Mouse (Mus musculus): Measurements from ENCODE around the gene Slc6a1. TPM values are rescaled to one million over a fixed set of nuclear protein-coding genes. Genes with fewer than 3 reads are reported as not detected.

The Slc6a1 gene
- polyA plus RNA-seq (2016; fragmentation: Nextera tagmentation; extraction: Ambion mirVana) = 3.2 and 5.1 TPM in 2 replicates

GRCm38 (mm10) chr6:114282469-114283277, at the start of gene Slc6a1:
Slc6a1 (plus strand) TSS chr6:114282635.
- Histone ChIP-seq H3K36me3 (replicated peaks) (no peaks in the 10 kb centered on the region), H3K4me3 (peak within 1 kb of the TSS; percentile 54), H3K4me1 (peaks cover 35% of the 10 kb centered on the region), H3K9me3 (no peaks in the 10 kb centered on the region), H3K27ac (peak within 1 kb of the TSS; percentile 77), H3K27me3 (ENCODE audit: poor library complexity, severe bottlenecking) (peaks cover 78% of the 10 kb centered on the region)
- under 1% methylated on average over 51 of the region's 51 CpGs for WGBS
- peak; percentile 71 for DNase-seq (ENCODE audit: extremely low spot score, low spot score)

DNA sequence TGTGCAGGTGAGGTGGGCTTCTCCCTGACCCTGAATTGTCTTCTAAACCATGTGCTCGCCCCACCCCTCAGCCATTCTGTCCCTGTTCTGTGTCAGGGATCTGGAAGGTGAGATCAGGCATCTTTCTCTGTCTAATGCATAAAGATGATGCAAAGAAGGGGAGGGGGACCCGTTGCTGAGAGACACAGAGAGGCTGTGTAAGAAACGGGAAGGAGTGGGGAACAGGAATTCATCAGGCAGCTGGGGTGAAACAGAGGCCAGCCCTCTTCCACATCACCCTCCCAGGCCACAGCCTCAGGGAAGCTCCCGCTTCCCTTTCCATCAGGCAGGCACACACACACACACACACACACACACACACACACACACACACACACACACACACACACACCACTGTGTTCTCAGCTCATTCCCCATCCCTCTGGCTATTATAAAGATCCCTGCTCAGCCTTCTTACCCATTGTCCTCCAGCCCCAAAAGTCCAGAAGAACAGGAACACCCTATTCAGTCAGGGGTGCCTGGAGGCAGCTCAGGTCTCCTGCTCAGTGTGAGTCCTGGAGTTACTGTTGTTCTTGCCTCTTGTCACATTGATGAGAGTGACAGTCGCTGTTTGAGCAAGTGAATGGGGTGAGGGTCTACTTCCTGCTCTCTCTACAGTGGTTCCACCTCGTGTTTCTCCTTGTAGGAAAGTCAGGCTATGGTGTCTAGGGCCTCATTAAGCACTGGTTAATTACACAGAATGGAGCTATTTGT, 43.4 kb upstream of the Slc6a1 start:
- DNase-seq (ENCODE audit: extremely low spot score, low spot score) = peak; percentile 27
- no peaks in the 10 kb centered on the region for H3K36me3 ChIP-seq (replicated peaks)
- H3K27me3 ChIP-seq (ENCODE audit: poor library complexity, severe bottlenecking) = peaks cover 30% of the 10 kb centered on the region
- no peaks in the 10 kb centered on the region for H3K9me3 ChIP-seq
- H3K27ac ChIP-seq = 0 out of 2 replicates have a peak overlapping the region, but pooled peaks have one; percentile 3
- no peak overlapping the region for H3K4me3 ChIP-seq
- WGBS = 33% methylated on average over 6 of the region's 6 CpGs
- H3K4me1 ChIP-seq = peaks cover 29% of the 10 kb centered on the region

DNA sequence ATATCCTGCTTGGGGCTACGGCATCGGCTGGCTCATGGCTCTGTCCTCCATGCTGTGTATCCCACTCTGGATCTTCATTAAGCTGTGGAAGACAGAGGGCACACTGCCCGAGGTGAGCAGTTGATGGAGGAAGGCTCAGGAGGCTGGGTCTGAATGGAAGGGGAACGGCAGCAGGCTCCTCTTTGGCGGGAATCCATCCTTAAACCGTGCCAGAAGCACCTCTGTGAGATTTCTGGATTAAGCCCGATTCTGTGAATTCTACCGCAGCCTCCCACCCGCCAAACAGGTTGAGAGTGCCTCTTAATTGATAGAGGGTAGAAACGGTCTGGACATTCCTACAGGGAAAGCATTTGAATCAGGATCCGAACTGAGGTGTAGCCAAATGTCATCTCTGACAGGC, 36.8 kb upstream of the Slc6a1 start:
- Histone ChIP-seq H3K4me1 (peaks cover 6% of the 10 kb centered on the region), H3K4me3 (no peak overlapping the region), H3K27me3 (ENCODE audit: poor library complexity, severe bottlenecking) (peaks cover 34% of the 10 kb centered on the region), H3K9me3 (no peaks in the 10 kb centered on the region), H3K27ac (no peak overlapping the region), H3K36me3 (replicated peaks) (no peaks in the 10 kb centered on the region)
- DNase-seq (ENCODE audit: extremely low spot score, low spot score) = no peak
- 84% methylated on average over 11 of the region's 11 CpGs for WGBS

DNA sequence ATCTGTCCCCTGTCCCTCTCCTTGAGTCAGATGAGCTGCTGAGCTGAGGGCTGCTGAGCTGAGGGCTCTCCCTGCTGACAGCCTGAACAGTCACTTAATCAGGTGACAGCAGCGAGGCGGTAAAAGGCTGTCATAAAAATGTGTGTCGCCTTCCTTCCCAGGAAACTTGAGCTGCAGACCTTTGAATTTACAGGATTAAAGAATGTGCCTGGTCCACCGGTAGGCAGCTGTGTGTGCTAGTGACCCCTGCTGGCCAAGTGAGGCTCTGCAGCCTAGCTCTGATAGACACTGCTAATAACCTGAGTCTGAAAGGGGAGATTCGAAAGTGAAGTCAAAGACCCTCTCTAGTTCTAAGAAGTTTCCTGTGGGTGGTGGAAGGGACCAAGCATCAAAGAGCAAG, 32.1 kb upstream of the Slc6a1 start:
- no peaks in the 10 kb centered on the region for H3K9me3 ChIP-seq
- H3K27ac ChIP-seq = 0 out of 2 replicates have a peak overlapping the region, but pooled peaks have one; percentile 30
- 7% methylated on average over 5 of the region's 5 CpGs for WGBS
- H3K27me3 ChIP-seq (ENCODE audit: poor library complexity, severe bottlenecking) = peaks cover 41% of the 10 kb centered on the region
- H3K36me3 ChIP-seq (replicated peaks) = no peaks in the 10 kb centered on the region
- peaks cover 6% of the 10 kb centered on the region for H3K4me1 ChIP-seq
- peak; percentile 84 for DNase-seq (ENCODE audit: extremely low spot score, low spot score)
- H3K4me3 ChIP-seq = no peak overlapping the region

- H3K4me3 ChIP-seq = no peak overlapping the region
- H3K27ac ChIP-seq = no peak overlapping the region
- 84% methylated on average over 14 of the region's 14 CpGs for WGBS
- H3K9me3 ChIP-seq = no peaks in the 10 kb centered on the region
- H3K36me3 ChIP-seq (replicated peaks) = no peaks in the 10 kb centered on the region
- H3K4me1 ChIP-seq = peaks cover 19% of the 10 kb centered on the region
- H3K27me3 ChIP-seq (ENCODE audit: poor library complexity, severe bottlenecking) = peaks cover 8% of the 10 kb centered on the region; the same call in 1 of the 2 replicates
- no peak for DNase-seq (ENCODE audit: extremely low spot score, low spot score)
Measured at GRCm38 (mm10) chr6:114254927-114255326, 27.5 kb upstream of the Slc6a1 start.

DNA sequence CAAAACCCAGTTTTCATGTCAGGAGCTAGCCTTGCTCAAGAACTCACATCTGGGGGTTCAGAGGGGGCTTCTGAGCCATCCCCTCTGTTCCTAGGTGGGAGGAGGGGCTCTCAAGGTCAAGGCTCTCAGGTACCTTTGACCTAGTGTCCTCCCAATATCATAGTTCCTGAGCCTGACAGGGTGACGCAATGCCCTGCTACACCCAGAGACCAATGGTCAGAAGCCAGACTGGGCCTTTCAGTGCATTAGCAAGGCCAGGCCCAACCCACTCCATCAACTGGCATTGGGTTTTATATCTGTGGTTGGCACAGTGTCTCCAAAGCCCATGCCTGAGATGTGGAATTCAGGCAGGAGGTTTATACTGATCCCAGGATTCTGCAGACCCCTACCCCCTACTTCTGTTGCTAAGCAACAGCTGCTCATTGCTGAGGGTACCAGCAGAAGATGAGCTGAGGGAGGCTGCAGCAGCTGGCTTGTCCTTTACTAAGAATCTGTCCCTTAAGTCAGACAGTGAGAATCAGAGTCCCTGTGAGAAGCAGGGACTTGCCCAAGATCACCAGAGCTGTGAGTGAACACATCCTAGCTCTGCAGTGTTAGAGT, 24.6 kb upstream of the Slc6a1 start:
- DNase-seq (ENCODE audit: extremely low spot score, low spot score) = no peak
- Histone ChIP-seq H3K4me3 (no peak overlapping the region), H3K27ac (no peak overlapping the region), H3K36me3 (replicated peaks) (no peaks in the 10 kb centered on the region), H3K27me3 (ENCODE audit: poor library complexity, severe bottlenecking) (peaks cover 4% of the 10 kb centered on the region; the same call in 1 of the 2 replicates), H3K9me3 (no peaks in the 10 kb centered on the region), H3K4me1 (peaks cover 18% of the 10 kb centered on the region)
- WGBS = 87% methylated on average over 1 of the region's 1 CpGs

GRCm38 (mm10) chr6:114258661-114259193, 23.7 kb upstream of the Slc6a1 start:
- no peak overlapping the region for H3K4me3 ChIP-seq
- peaks cover 18% of the 10 kb centered on the region for H3K4me1 ChIP-seq
- peaks cover 4% of the 10 kb centered on the region; the same call in 1 of the 2 replicates for H3K27me3 ChIP-seq (ENCODE audit: poor library complexity, severe bottlenecking)
- WGBS = 57% methylated on average over 3 of the region's 3 CpGs
- H3K9me3 ChIP-seq = no peaks in the 10 kb centered on the region
- no peak overlapping the region for H3K27ac ChIP-seq
- no peaks in the 10 kb centered on the region for H3K36me3 ChIP-seq (replicated peaks)
- no peak for DNase-seq (ENCODE audit: extremely low spot score, low spot score)

DNA sequence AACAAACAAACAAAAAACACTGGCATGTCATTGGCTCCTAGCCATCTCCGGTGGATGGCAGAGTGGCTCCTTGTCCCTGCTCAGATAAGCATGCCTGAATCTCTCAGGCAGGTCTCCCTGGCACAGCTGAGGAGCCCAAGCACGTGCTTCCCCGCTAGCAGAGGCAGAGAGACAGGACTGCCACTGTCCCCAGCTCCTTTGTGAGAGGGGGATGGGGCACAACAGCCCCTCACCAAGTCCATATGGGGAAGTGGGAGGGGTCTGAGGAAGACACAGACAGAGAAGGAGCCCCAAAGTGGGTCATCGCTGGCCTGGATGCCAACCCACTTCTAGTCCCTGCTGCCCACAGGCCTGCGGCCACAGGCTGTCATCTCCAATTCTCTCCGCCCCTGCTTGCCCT, 20.8 kb upstream of the Slc6a1 start:
- 68% methylated on average over 6 of the region's 6 CpGs for WGBS
- no peaks in the 10 kb centered on the region for H3K36me3 ChIP-seq (replicated peaks)
- no peaks in the 10 kb centered on the region for H3K9me3 ChIP-seq
- H3K27me3 ChIP-seq (ENCODE audit: poor library complexity, severe bottlenecking) = peaks cover 8% of the 10 kb centered on the region; the same call in 1 of the 2 replicates
- H3K4me3 ChIP-seq = no peak overlapping the region
- DNase-seq (ENCODE audit: extremely low spot score, low spot score) = no peak
- H3K27ac ChIP-seq = peak overlapping the region; percentile 41
- H3K4me1 ChIP-seq = peaks cover 34% of the 10 kb centered on the region

GRCm38 (mm10) chr6:114264010-114264409, 18.4 kb upstream of the Slc6a1 start:
- Histone ChIP-seq H3K4me3 (no peak overlapping the region), H3K27me3 (ENCODE audit: poor library complexity, severe bottlenecking) (peaks cover 10% of the 10 kb centered on the region; the same call in 1 of the 2 replicates), H3K9me3 (no peaks in the 10 kb centered on the region), H3K27ac (no peak overlapping the region), H3K4me1 (peaks cover 36% of the 10 kb centered on the region), H3K36me3 (replicated peaks) (no peaks in the 10 kb centered on the region)
- WGBS = 71% methylated on average over 3 of the region's 3 CpGs
- no peak for DNase-seq (ENCODE audit: extremely low spot score, low spot score)

- Histone ChIP-seq H3K4me1 (peaks cover 37% of the 10 kb centered on the region), H3K27me3 (ENCODE audit: poor library complexity, severe bottlenecking) (peaks cover 12% of the 10 kb centered on the region; the same call in 1 of the 2 replicates), H3K36me3 (replicated peaks) (no peaks in the 10 kb centered on the region), H3K27ac (no peak overlapping the region), H3K4me3 (no peak overlapping the region), H3K9me3 (no peaks in the 10 kb centered on the region)
- WGBS = 75% methylated on average over 5 of the region's 5 CpGs
- no peak for DNase-seq (ENCODE audit: extremely low spot score, low spot score)
Measured at GRCm38 (mm10) chr6:114264426-114264825, 18.0 kb upstream of the Slc6a1 start.

DNA sequence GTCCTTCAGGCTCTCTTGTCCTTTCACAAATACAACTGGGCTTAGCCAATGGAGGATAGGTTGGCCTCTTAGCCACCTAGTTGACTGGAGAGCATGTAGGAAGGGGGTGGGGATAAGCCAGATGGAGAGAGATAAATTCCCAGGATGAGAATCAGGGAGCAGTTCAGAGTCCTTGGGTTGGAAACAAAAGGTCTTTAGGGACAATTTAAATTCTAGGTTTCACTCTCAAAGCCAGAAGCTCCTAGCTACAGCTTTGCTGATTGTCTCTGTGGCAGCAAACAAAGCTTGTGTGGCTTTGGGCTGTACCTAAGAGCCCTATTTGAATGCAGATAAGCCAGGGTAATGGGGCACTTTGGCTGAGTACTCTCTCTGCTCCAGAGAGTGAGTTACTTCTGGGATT, 16.2 kb upstream of the Slc6a1 start:
- DNase-seq (ENCODE audit: extremely low spot score, low spot score) = no peak

GRCm38 (mm10) chr6:114267979-114268378, 14.5 kb upstream of the Slc6a1 start:
- no peak overlapping the region for H3K4me3 ChIP-seq
- 25% methylated on average over 4 of the region's 4 CpGs for whole genome bisulfite sequencing

More for the DNA sequence above, 16.2 kb upstream of the Slc6a1 start:
- H3K9me3 ChIP-seq = no peaks in the 10 kb centered on the region
- no peak overlapping the region for H3K27ac ChIP-seq
- no peaks in the 10 kb centered on the region for H3K36me3 ChIP-seq (replicated peaks)
- no peak overlapping the region for H3K4me3 ChIP-seq
- peaks cover 37% of the 10 kb centered on the region for H3K4me1 ChIP-seq
- H3K27me3 ChIP-seq (ENCODE audit: poor library complexity, severe bottlenecking) = peaks cover 17% of the 10 kb centered on the region; the same call in 1 of the 2 replicates

More at GRCm38 (mm10) chr6:114267979-114268378, 14.5 kb upstream of the Slc6a1 start:
- H3K9me3 ChIP-seq = no peaks in the 10 kb centered on the region
- peaks cover 33% of the 10 kb centered on the region for H3K4me1 ChIP-seq
- H3K27ac ChIP-seq = no peak overlapping the region
- DNase-seq (ENCODE audit: extremely low spot score, low spot score) = no peak
- peaks cover 24% of the 10 kb centered on the region; the same call in 1 of the 2 replicates for H3K27me3 ChIP-seq (ENCODE audit: poor library complexity, severe bottlenecking)
- no peaks in the 10 kb centered on the region for H3K36me3 ChIP-seq (replicated peaks)

Measured in forebrain, embryonic 10.5 days (tissue).